Mouse (Mus musculus) midbrain, postnatal 0 days (tissue): ENCODE data around the gene Egfl8. TPM values are rescaled to one million over a fixed set of nuclear protein-coding genes. Genes with fewer than 3 reads are reported as not detected.

Source experiments
- ATAC-seq: fragments of 200-750 bp; cut with Nextera tagmentation; 2 replicates; pipeline ENCODE4 v1.8.0; 2017; ENCODE audit warnings: moderate number of reproducible peaks, mild to moderate bottlenecking, moderate TSS enrichment, moderate library complexity; ENCODE audit not compliant: low FRiP score
- DNase-seq: peaks from one replicate; pipeline ENCODE4 v3.0.0-alpha.2; 2015; ENCODE audit warnings: low spot score
- H3K27ac ChIP-seq: fragments of 300-500 bp; sonication (generic); 2 replicates; pipeline ENCODE4 v1.5.1; 2014; ENCODE audit warnings: low read depth, mild to moderate bottlenecking, low read length, mixed read lengths
- H3K27me3 ChIP-seq: fragments of 300-500 bp; sonication (generic); 2 replicates; pipeline ENCODE4 v1.6.1; 2014; ENCODE audit warnings: low read length, control low read depth, mixed read lengths; ENCODE audit not compliant: insufficient read depth
- H3K36me3 ChIP-seq: fragments of 300-500 bp; sonication (generic); 2 replicates; pipeline ENCODE4 v1.6.1; 2014; ENCODE audit warnings: low read length, control low read depth, mixed read lengths; ENCODE audit not compliant: insufficient read depth
- H3K4me1 ChIP-seq: fragments of 300-500 bp; sonication (generic); 2 replicates; pipeline ENCODE4 v1.6.1; 2014; ENCODE audit warnings: mild to moderate bottlenecking, control low read depth, antibody characterized with exemption, low read length, mixed read lengths; ENCODE audit not compliant: insufficient read depth
- H3K4me2 ChIP-seq: fragments of 300-500 bp; sonication (generic); 2 replicates; pipeline ENCODE4 v1.6.1; 2014; ENCODE audit warnings: low read depth, mild to moderate bottlenecking, low read length, mixed read lengths; ENCODE audit not compliant: poor library complexity, severe bottlenecking
- H3K4me3 ChIP-seq: fragments of 300-500 bp; sonication (generic); 2 replicates; pipeline ENCODE4 v1.5.1; 2014; ENCODE audit warnings: low read depth, mild to moderate bottlenecking, low read length, moderate library complexity
- H3K9ac ChIP-seq: fragments of 300-500 bp; sonication (generic); replicated peaks from 2 replicates; pipeline ENCODE4 v1.6.1; 2014; ENCODE audit warnings: mild to moderate bottlenecking, low read length, moderate library complexity, mixed read lengths; ENCODE audit not compliant: poor library complexity, severe bottlenecking
- H3K9me3 ChIP-seq: fragments of 300-500 bp; sonication (generic); 2 replicates; pipeline ENCODE4 v1.6.1; 2016; ENCODE audit warnings: low read length, control low read depth
- CTCF ChIP-seq: IDR thresholded peaks from 2 replicates; pipeline ENCODE4 v1.5.1; 2016; ENCODE audit warnings: antibody characterized with exemption, mild to moderate bottlenecking
- WGBS: fragments of 180-500 bp; shearing (Covaris S2); extraction: QIAGEN DNeasy Blood & Tissue Kit; methylation state at CpG from one replicate; pipeline ENCODE4 v1.1.7; 2014; 5-methylcytosine and 5-hydroxymethylcytosine counted together
- polyA plus RNA-seq: library from polyadenylated mRNA; unstranded; fragments of >200 nt; fragmentation: Nextera tagmentation; extraction: Ambion mirVana; gene quantifications from 2 replicates; pipeline ENCODE4 v1.2.1, GENCODE M21; 2015
- total RNA-seq: library from RNA; depleted of rRNA; stranded (reverse); fragments of >200 nt; gene quantifications from 2 replicates; pipeline ENCODE4 v1.2.3, GENCODE M21; 2014

The Egfl8 gene
- total and polyA plus RNA-seq, 2 experiments from 2014 or later = 4.9 to 6.0 TPM

DNA sequence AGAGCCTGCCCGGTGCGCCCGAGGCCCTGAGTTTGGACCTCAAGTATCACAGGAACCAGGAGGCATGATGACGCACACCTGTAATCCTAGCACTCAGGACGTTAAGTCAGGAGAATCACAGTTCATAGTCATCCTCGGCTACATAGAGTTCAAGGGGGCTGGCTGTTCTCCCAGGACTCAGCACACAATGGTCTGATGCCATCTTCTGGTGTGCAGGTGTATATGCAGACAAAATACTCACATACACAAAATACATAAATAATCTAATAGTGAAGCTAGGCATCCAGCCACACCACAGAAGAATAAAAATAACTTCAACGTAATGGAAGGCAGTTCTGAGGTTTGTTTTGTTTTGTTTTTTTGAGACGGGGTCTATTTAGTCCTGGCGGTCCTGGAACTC is 7.4 kb upstream of the Egfl8 start:
- H3K4me1 ChIP-seq = peaks cover 6% of the 10 kb centered on the region
- no peak overlapping the region for H3K4me3 ChIP-seq
- ATAC-seq (no peak), DNase-seq (no peak)
- no peak overlapping the region for H3K27ac ChIP-seq
- H3K36me3 ChIP-seq = peaks cover 11% of the 10 kb centered on the region
- peak; percentile 51 for TF ChIP-seq CTCF
- H3K4me2 ChIP-seq = no peak overlapping the region
- H3K9me3 ChIP-seq = no peaks in the 10 kb centered on the region
- whole genome bisulfite sequencing = 84% methylated on average over 9 of the region's 9 CpGs
- no peaks in the 10 kb centered on the region for H3K27me3 ChIP-seq
- H3K9ac ChIP-seq = no peak overlapping the region

DNA sequence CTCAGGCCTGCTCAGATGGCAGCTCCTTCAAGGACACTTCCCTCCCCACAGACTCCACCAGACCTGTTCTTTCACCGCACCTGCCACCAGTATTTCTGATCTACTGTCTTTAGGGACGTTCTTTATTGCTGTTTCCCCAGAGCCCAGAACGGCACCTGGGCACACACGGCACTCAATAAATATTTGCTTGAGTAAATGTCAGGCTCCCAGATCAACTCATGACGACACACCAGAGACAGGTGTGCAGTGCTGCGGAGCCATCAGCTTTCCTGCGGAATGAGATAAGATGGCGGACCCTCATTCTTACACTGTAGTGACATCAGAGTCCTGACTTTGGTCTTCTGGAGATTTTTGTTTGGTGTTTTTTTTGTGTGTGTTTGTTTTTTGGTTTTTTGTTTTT is 5.2 kb upstream of the Egfl8 start:
- H3K27ac ChIP-seq = no peak overlapping the region
- no peaks in the 10 kb centered on the region for H3K27me3 ChIP-seq
- no peaks in the 10 kb centered on the region for H3K9me3 ChIP-seq
- H3K4me2 ChIP-seq = no peak overlapping the region
- peaks cover under 1% of the 10 kb centered on the region; the same call in 1 of the 2 replicates for H3K4me1 ChIP-seq
- no peak overlapping the region for H3K9ac ChIP-seq
- DNase-seq (no peak), ATAC-seq (no peak)
- 93% methylated on average over 8 of the region's 8 CpGs for WGBS
- no peak overlapping the region for H3K4me3 ChIP-seq
- H3K36me3 ChIP-seq = peaks cover 21% of the 10 kb centered on the region
- no peak for TF ChIP-seq CTCF

DNA sequence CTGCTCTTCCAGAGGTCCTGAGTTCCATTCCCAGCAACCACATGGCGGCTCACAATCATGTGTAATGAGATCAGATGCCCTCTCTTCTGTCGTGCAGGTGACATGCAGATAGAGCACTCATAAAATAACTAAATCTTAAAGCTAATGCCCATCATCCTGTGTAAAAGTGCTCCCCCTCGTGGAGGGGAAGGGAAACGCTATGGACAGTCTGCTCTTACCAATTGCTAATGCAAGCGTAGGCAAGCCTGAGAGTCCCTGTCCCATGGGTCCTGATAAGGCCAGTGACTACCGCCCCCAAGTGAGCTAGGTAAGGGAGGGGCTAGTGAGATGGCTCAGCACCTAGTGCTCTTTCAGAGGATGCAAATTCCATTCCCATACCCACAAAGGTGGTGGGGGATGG is 3.2 kb upstream of the Egfl8 start:
- H3K4me1 ChIP-seq = no peaks in the 10 kb centered on the region
- H3K27ac ChIP-seq = no peak overlapping the region
- peak; percentile 74 for TF ChIP-seq CTCF
- WGBS = 21% methylated on average over 6 of the region's 6 CpGs
- no peak for ATAC-seq
- no peak overlapping the region for H3K4me3 ChIP-seq
- peaks cover 32% of the 10 kb centered on the region for H3K36me3 ChIP-seq
- H3K27me3 ChIP-seq = no peaks in the 10 kb centered on the region
- no peak for DNase-seq
- H3K4me2 ChIP-seq = no peak overlapping the region
- H3K9me3 ChIP-seq = no peaks in the 10 kb centered on the region
- H3K9ac ChIP-seq = no peak overlapping the region

DNA sequence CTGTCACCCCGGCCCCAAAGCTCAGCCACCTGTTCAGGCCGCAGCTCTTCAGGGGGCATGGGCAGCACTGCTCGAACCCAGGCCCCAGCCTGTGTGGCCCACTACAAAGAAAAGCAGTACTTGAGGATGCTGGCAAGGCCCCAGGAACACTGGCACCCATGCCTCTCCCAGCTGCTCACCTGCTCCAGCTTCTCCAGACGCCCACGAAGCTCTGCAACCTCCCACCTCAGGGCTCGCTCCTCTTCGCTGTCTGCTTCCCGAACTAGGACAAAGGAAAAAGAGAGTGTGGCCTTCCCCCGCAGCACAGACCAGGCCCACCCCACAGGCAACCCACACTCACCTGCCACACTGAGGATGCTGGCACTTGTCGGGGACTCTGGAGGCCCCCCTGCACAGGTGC is 1.9 kb downstream of the Egfl8 start:
- Histone ChIP-seq H3K27me3 (no peaks in the 10 kb centered on the region), H3K27ac (no peak overlapping the region), H3K9ac (no peak overlapping the region), H3K36me3 (peaks cover 52% of the 10 kb centered on the region), H3K4me2 (no peak overlapping the region), H3K9me3 (no peaks in the 10 kb centered on the region), H3K4me1 (no peaks in the 10 kb centered on the region; the same call in 1 of the 2 replicates), H3K4me3 (no peak overlapping the region)
- DNase-seq = no peak
- no peak for ATAC-seq
- WGBS = 92% methylated on average over 10 of the region's 10 CpGs
- TF ChIP-seq CTCF = no peak

DNA sequence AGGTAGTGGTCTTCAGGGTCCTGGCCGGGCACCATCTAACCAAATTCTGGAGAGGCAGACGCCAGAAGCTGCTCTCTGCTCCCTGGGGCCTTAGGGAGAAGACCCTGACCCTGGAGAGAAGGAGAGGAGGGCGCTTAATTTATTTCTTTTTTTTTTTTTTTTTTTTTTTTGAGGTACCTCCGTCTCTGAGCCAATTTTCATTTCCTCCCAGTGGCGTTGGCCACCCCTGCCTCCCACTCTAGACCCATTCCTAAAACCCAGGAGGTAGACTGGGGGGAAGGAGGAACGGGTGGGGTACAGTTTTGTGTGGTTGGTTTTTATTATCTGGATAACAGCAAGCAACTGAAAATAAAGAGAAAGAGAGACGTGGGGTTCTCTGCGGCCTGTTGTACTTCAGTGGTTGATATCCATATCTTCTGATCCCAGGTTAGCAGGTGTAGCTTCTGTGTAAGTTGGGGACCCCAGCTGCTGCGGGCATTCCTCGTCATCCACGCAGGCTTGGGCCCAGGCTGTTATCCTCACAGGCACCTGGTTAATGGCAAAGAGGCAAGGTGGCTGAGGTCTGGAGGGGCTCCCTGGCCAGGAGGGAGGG is 2.6 kb downstream of the Egfl8 start:
- no peak for ATAC-seq
- WGBS = 87% methylated on average over 11 of the region's 11 CpGs
- DNase-seq = no peak

DNA sequence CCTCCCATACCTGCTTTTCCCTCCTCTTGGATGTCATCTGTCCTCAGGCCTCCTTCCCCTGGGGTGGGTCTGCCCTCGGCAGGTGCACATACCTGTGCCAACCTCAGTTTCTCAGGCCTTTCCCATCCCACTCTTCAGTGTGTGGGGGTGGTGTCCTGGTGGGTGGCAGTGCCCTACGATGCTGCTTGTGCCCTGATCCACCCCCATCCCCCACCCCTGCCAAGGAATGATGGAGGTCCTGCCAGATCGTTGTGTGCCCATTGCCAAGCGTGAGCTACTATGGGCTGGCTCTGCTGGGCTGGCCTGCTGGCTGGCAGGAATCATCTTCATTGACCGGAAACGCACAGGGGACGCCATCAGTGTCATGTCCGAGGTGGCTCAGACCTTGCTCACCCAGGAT is 4.7 kb downstream of the Egfl8 start:
- peaks cover 42% of the 10 kb centered on the region for H3K36me3 ChIP-seq
- 93% methylated on average over 8 of the region's 8 CpGs for WGBS
- DNase-seq = no peak
- no peaks in the 10 kb centered on the region for H3K9me3 ChIP-seq
- no peak overlapping the region for H3K9ac ChIP-seq
- peaks cover 10% of the 10 kb centered on the region; the same call in 1 of the 2 replicates for H3K4me1 ChIP-seq
- no peak overlapping the region for H3K4me3 ChIP-seq
- no peaks in the 10 kb centered on the region for H3K27me3 ChIP-seq
- TF ChIP-seq CTCF = no peak
- no peak for ATAC-seq
- H3K4me2 ChIP-seq = no peak overlapping the region
- no peak overlapping the region for H3K27ac ChIP-seq

More for the DNA sequence above, 2.6 kb downstream of the Egfl8 start:
- Histone ChIP-seq H3K9ac (no peak overlapping the region), H3K36me3 (peaks cover 52% of the 10 kb centered on the region), H3K27ac (no peak overlapping the region), H3K4me3 (no peak overlapping the region), H3K9me3 (no peaks in the 10 kb centered on the region), H3K27me3 (no peaks in the 10 kb centered on the region), H3K4me2 (no peak overlapping the region), H3K4me1 (no peaks in the 10 kb centered on the region; the same call in 1 of the 2 replicates)
- no peak for TF ChIP-seq CTCF
